Mouse (Mus musculus) C2C12 (cell line): ENCODE measurements around the gene Prss29. TPM values are rescaled to one million over a fixed set of nuclear protein-coding genes. Genes with fewer than 3 reads are reported as not detected.

Experiments used
- H3K27me3 ChIP-seq: one replicate; pipeline ENCODE4 v1.6.1; 2011; ENCODE audit not compliant: control insufficient read depth, insufficient read depth, insufficient read length
- H3K36me3 ChIP-seq: one replicate; pipeline ENCODE4 v1.6.1; 2011; ENCODE audit not compliant: control insufficient read depth, insufficient read depth
- H3K4me3 ChIP-seq: one replicate; pipeline ENCODE4 v1.5.1; 2011; ENCODE audit warnings: mild to moderate bottlenecking, control low read depth; ENCODE audit not compliant: poor library complexity, insufficient read depth, severe bottlenecking
- H3K79me2 ChIP-seq: one replicate; pipeline ENCODE4 v1.6.1; 2011; ENCODE audit not compliant: control insufficient read depth, insufficient read depth
- H3K79me3 ChIP-seq: one replicate; pipeline ENCODE4 v1.6.1; 2011; ENCODE audit warnings: low read depth, control low read depth
- H3ac ChIP-seq: one replicate; pipeline ENCODE3; 2011; ENCODE audit warnings: low read depth; ENCODE audit not compliant: control insufficient read depth, insufficient read length
- CEBPB ChIP-seq: IDR thresholded peaks from one replicate; pipeline ENCODE4 v1.6.1; 2011; ENCODE audit warnings: low read depth, mild to moderate bottlenecking, control low read depth, moderate library complexity
- CTCF ChIP-seq: IDR thresholded peaks from one replicate; pipeline ENCODE4 v1.5.1; 2011; ENCODE audit not compliant: control insufficient read depth, insufficient read depth, insufficient read length
- FOSL1 ChIP-seq: IDR thresholded peaks from one replicate; pipeline ENCODE4 v1.8.0; 2011; ENCODE audit warnings: mild to moderate bottlenecking, low read length; ENCODE audit not compliant: poor library complexity, insufficient read depth, severe bottlenecking
- MAX ChIP-seq: IDR thresholded peaks from one replicate; pipeline ENCODE4 v1.6.1; 2011; ENCODE audit warnings: mild to moderate bottlenecking, control low read depth
- MYOD1 ChIP-seq: IDR thresholded peaks from one replicate; pipeline ENCODE4 v1.6.1; 2011; ENCODE audit warnings: low read depth; ENCODE audit not compliant: control insufficient read depth, insufficient read length
- MYOG ChIP-seq: IDR thresholded peaks from one replicate; pipeline ENCODE4 v1.6.1; 2011; ENCODE audit not compliant: control insufficient read depth, insufficient read length; ENCODE audit errors: extremely low read depth
- USF1 ChIP-seq: IDR thresholded peaks from one replicate; pipeline ENCODE4 v1.6.1; 2011; ENCODE audit warnings: low read depth, mild to moderate bottlenecking, control low read depth, moderate library complexity
- polyA plus RNA-seq: library from polyadenylated mRNA; unstranded; fragments of >200 nt; fragmentation: generic; extraction: Trizol; gene quantifications from one replicate; pipeline ENCODE4 v1.2.1, GENCODE M21; 2012; ENCODE audit warnings: missing spikeins

Prss29 gene
- polyA plus RNA-seq, 1 experiment, result not detected

DNA sequence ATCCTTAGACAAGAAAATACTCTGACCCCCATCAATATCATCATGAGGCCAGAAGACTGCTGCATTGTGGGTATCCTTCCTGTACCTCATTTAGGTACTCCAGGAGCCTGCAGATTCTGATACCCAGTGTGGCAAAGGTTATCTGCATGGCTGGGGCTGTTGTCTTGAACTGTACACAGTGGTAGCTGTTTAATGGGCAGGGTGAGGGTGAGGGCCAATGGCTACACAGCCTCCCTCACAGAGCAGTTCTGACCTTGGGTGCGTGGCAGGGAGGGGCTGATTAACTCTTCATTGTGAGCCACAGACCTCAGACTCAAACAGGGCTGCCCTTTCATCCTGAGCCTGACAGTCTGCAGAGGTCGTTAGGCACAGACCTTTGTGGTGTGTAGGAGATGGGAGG is 4.5 kb downstream of the Prss29 start:
- Histone ChIP-seq H3K79me2 (no peaks in the 10 kb centered on the region), H3K27me3 (peaks cover 55% of the 10 kb centered on the region), H3K36me3 (no peaks in the 10 kb centered on the region), H3K79me3 (no peaks in the 10 kb centered on the region), H3ac (no peak overlapping the region), H3K4me3 (no peak overlapping the region)
- TF ChIP-seq MYOG, result no peak
- no peak for TF ChIP-seq MAX
- TF ChIP-seq USF1, result no peak
- no peak for TF ChIP-seq CEBPB
- TF ChIP-seq CTCF, result no peak
- TF ChIP-seq FOSL1, result no peak
- TF ChIP-seq MYOD1, result no peak

- Histone ChIP-seq H3K79me2 (no peaks in the 10 kb centered on the region), H3K36me3 (no peaks in the 10 kb centered on the region), H3K4me3 (no peak overlapping the region), H3ac (no peak overlapping the region), H3K27me3 (peaks cover 61% of the 10 kb centered on the region), H3K79me3 (no peaks in the 10 kb centered on the region)
- TF ChIP-seq FOSL1 (no peak), MYOG (no peak), USF1 (no peak), MAX (no peak), MYOD1 (no peak), CTCF (no peak), CEBPB (no peak)
These were observed 13.9 kb downstream of the Prss29 start for GRCm38 (mm10) chr17:25332321-25332720.

DNA sequence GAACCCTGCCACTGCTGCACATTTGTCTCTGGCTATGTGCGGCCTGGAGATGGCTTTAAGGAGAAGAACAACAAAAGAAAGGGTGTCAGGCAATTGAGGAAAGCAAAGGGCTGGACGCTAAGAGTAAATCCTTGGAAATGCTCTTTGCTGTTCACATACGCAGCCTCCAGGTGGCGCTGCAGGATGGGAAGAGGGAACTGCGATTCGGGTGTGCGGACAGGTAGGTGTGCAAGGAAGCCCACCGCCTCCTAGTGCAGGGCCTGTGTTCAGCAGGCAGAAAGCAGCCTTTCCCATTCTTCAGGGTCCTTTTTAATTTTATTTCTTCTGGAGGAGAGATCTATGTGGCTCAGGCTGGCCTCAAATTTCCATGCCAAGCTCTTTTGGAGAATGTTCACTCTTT is 15.5 kb downstream of the Prss29 start:
- Histone ChIP-seq H3ac (no peak overlapping the region), H3K79me3 (no peaks in the 10 kb centered on the region), H3K27me3 (peaks cover 52% of the 10 kb centered on the region), H3K36me3 (no peaks in the 10 kb centered on the region), H3K4me3 (no peak overlapping the region), H3K79me2 (no peaks in the 10 kb centered on the region)
- TF ChIP-seq CTCF (peak; percentile 67), MYOD1 (no peak)

DNA sequence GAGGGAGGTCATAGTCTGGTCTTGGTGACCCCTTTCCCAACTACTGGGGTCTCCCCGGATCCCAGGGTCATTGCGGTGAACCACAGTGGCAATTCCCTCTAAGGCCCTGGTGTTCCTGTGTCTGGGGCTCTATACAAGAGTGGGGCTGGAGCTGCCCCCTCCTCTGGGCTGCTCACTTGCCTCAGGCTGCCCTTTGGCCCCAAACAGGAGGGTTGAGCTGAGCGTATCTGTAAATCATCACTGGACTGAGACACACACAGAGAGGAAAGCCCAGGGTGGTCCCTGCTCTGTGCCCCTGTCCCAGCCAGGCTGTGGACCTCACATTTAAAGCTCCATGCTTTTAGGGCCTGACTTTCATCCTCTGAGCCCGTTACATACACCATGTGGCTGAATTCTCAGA is 19.8 kb downstream of the Prss29 start:
- peaks cover 21% of the 10 kb centered on the region for H3K27me3 ChIP-seq
- no peaks in the 10 kb centered on the region for H3K79me2 ChIP-seq
- no peaks in the 10 kb centered on the region for H3K36me3 ChIP-seq
- TF ChIP-seq USF1 (no peak), CTCF (no peak), MAX (no peak), FOSL1 (no peak), MYOD1 (no peak), CEBPB (no peak), MYOG (no peak)
- no peak overlapping the region for H3ac ChIP-seq
- no peaks in the 10 kb centered on the region for H3K79me3 ChIP-seq
- H3K4me3 ChIP-seq, result no peak overlapping the region

GRCm38 (mm10) chr17:25340003-25340402 is 21.5 kb downstream of the Prss29 start:
- TF ChIP-seq FOSL1, result no peak
- no peak for TF ChIP-seq MYOD1
- TF ChIP-seq USF1, result no peak
- TF ChIP-seq MYOG, result no peak
- no peak for TF ChIP-seq CEBPB
- no peak for TF ChIP-seq CTCF
- H3K27me3 ChIP-seq, result peaks cover 9% of the 10 kb centered on the region
- no peak overlapping the region for H3ac ChIP-seq
- no peak overlapping the region for H3K4me3 ChIP-seq
- no peaks in the 10 kb centered on the region for H3K79me3 ChIP-seq
- no peaks in the 10 kb centered on the region for H3K36me3 ChIP-seq
- H3K79me2 ChIP-seq, result no peaks in the 10 kb centered on the region

- Histone ChIP-seq H3K36me3 (no peaks in the 10 kb centered on the region), H3K27me3 (peaks cover 9% of the 10 kb centered on the region), H3K79me2 (no peaks in the 10 kb centered on the region), H3K79me3 (no peaks in the 10 kb centered on the region), H3K4me3 (no peak overlapping the region), H3ac (no peak overlapping the region)
- no peak for TF ChIP-seq CTCF
- no peak for TF ChIP-seq USF1
- no peak for TF ChIP-seq FOSL1
- no peak for TF ChIP-seq MAX
- TF ChIP-seq CEBPB, result no peak
- TF ChIP-seq MYOD1, result no peak
- TF ChIP-seq MYOG, result no peak
These were observed 23.0 kb downstream of the Prss29 start for GRCm38 (mm10) chr17:25341490-25341889.
